Mouse (Mus musculus) embryo, embryonic 11.5 days (tissue): ENCODE data around the gene Agbl4.

ENCODE experiments used
- DNase-seq: peaks from one replicate; pipeline ENCODE4 v3.0.0-alpha.2; 2012; ENCODE audit warnings: low read depth, low spot score

The Agbl4 gene

GRCm38 (mm10) chr4:111443906-111444615 lies 1046.6 kb downstream of the Agbl4 start:
- DNase-seq: no peak

GRCm38 (mm10) chr4:111444616-111445160 lies 1047.2 kb downstream of the Agbl4 start:
- no peak for DNase-seq

- no peak for DNase-seq
Measured at GRCm38 (mm10) chr4:111447918-111448317, 1050.5 kb downstream of the Agbl4 start.

GRCm38 (mm10) chr4:111448586-111448985 lies 1051.1 kb downstream of the Agbl4 start:
- no peak for DNase-seq

GRCm38 (mm10) chr4:111449442-111450199 lies 1052.2 kb downstream of the Agbl4 start:
- DNase-seq: no peak

GRCm38 (mm10) chr4:111451283-111451918 lies 1053.9 kb downstream of the Agbl4 start:
- DNase-seq: no peak

- no peak for DNase-seq
Measured at GRCm38 (mm10) chr4:111452192-111452591, 1054.7 kb downstream of the Agbl4 start.

- DNase-seq: no peak
Measured at GRCm38 (mm10) chr4:111453275-111453674, 1055.8 kb downstream of the Agbl4 start.

- DNase-seq: no peak
Measured at GRCm38 (mm10) chr4:111455621-111456020, 1058.2 kb downstream of the Agbl4 start.

GRCm38 (mm10) chr4:111457568-111457967 lies 1060.1 kb downstream of the Agbl4 start:
- no peak for DNase-seq

- DNase-seq: no peak
Measured at GRCm38 (mm10) chr4:111467293-111467773, 1069.9 kb downstream of the Agbl4 start.

- no peak for DNase-seq
Measured at GRCm38 (mm10) chr4:111467796-111468195, 1070.3 kb downstream of the Agbl4 start.

GRCm38 (mm10) chr4:111469847-111470246 lies 1072.4 kb downstream of the Agbl4 start:
- DNase-seq: no peak

- DNase-seq: no peak
Measured at GRCm38 (mm10) chr4:111471726-111472125, 1074.3 kb downstream of the Agbl4 start.

GRCm38 (mm10) chr4:111472511-111472910 lies 1075.0 kb downstream of the Agbl4 start:
- DNase-seq: no peak

GRCm38 (mm10) chr4:111473014-111473413 lies 1075.6 kb downstream of the Agbl4 start:
- DNase-seq: no peak

GRCm38 (mm10) chr4:111475374-111475971 lies 1078.0 kb downstream of the Agbl4 start:
- no peak for DNase-seq

- no peak for DNase-seq
Measured at GRCm38 (mm10) chr4:111477507-111477906, 1080.0 kb downstream of the Agbl4 start.

- DNase-seq: no peak
Measured at GRCm38 (mm10) chr4:111483499-111483898, 1086.0 kb downstream of the Agbl4 start.

GRCm38 (mm10) chr4:111485189-111485588 lies 1087.7 kb downstream of the Agbl4 start:
- no peak for DNase-seq

- DNase-seq: no peak
Measured at GRCm38 (mm10) chr4:111486187-111486586, 1088.7 kb downstream of the Agbl4 start.
